Mouse (Mus musculus) thymus, adult 2 months (tissue): ENCODE results near the gene Aspdh. TPM values are rescaled to one million over a fixed set of nuclear protein-coding genes. Genes with fewer than 3 reads are reported as not detected.

ENCODE experiments used
- DNase-seq: peaks from one replicate; pipeline ENCODE4 v3.0.0; 2021
- H3K27ac ChIP-seq: fragments of 200-500 bp; 2 replicates; pipeline ENCODE4 v1.5.1; 2012; ENCODE audit warnings: low read length, control low read depth; ENCODE audit not compliant: control insufficient read depth, insufficient read depth
- H3K27me3 ChIP-seq: fragments of 200-500 bp; 2 replicates; pipeline ENCODE4 v1.6.1; 2012; ENCODE audit warnings: mild to moderate bottlenecking, low read length, moderate library complexity, mixed read lengths; ENCODE audit not compliant: control insufficient read depth, insufficient read depth
- H3K36me3 ChIP-seq: fragments of 200-500 bp; 2 replicates; pipeline ENCODE4 v1.6.1; 2012; ENCODE audit warnings: mild to moderate bottlenecking, low read length, moderate library complexity; ENCODE audit not compliant: control insufficient read depth, insufficient read depth
- H3K4me1 ChIP-seq: fragments of 200-500 bp; replicated peaks from 2 replicates; pipeline ENCODE4 v1.6.1; 2012; ENCODE audit warnings: low read length; ENCODE audit not compliant: control insufficient read depth, insufficient read depth
- H3K4me3 ChIP-seq: fragments of 200-500 bp; 2 replicates; pipeline ENCODE4 v1.5.1; 2012; ENCODE audit warnings: mild to moderate bottlenecking, low read length, control low read depth, moderate library complexity; ENCODE audit not compliant: control insufficient read depth, insufficient read depth
- CTCF ChIP-seq: fragments of 200-500 bp; IDR thresholded peaks from 2 replicates; pipeline ENCODE4 v1.5.1; 2012; ENCODE audit warnings: mild to moderate bottlenecking, control low read depth, low read length, moderate library complexity, borderline replicate concordance; ENCODE audit not compliant: control insufficient read depth, poor library complexity, insufficient read depth; ENCODE audit errors: extremely low read depth
- POLR2A ChIP-seq: fragments of 200-500 bp; IDR thresholded peaks from 2 replicates; pipeline ENCODE4 v1.6.1; 2012; ENCODE audit warnings: mild to moderate bottlenecking, low read length, control low read depth, moderate library complexity; ENCODE audit not compliant: control insufficient read depth, poor library complexity, insufficient read depth; ENCODE audit errors: extremely low read depth
- WGBS: fragments of 180-500 bp; shearing (Covaris S2); methylation state at CpG from one replicate; pipeline ENCODE4 v1.1.7; 2018; 5-methylcytosine and 5-hydroxymethylcytosine counted together
- polyA plus RNA-seq: library from polyadenylated mRNA; depleted of rRNA; stranded (reverse); fragments of >200 nt; gene quantifications from 2 replicates; pipeline ENCODE4 v1.2.3, GENCODE M21; 2012; rRNA removed

Aspdh gene
- polyA plus RNA-seq, 1 experiment = 0.32 TPM

DNA sequence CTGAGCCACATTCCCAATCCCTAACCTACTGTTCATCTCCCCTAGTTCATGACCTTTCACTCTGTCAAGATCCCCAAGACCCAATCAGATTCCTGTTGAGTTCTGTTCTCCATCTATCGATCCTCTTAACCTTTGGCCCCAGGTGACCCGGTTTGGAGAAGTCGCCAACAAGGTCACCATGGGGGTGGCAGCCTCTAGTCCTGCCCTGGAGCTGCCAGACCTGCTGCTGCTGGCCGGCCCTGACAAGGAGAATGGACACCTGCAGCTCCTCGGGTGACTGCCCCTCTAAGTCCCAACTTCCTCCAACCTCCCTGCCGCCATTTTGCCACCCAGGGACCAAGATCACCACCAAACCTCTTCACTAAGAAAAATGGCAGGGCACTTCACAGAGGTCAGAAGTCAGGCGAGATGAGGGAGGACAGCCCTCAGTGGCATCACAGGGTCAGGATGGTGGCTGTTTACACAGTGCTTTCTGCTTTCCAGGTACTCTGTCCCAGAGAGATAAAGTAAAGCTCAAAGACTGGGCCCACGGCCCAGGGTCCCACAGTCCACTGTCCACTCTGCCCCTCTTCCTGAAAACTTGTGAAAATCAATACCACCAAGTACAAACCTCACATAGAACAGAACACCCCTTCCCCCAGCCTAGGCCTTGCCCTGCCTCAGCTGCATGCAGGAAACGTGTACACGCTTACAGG, 32.3 kb downstream of the Aspdh start:
- Histone ChIP-seq H3K4me1 (peaks cover 17% of the 10 kb centered on the region), H3K4me3 (no peak overlapping the region), H3K27ac (no peak overlapping the region), H3K27me3 (no peaks in the 10 kb centered on the region), H3K36me3 (no peaks in the 10 kb centered on the region)
- no peak for DNase-seq
- no peak for TF ChIP-seq POLR2A
- no peak for TF ChIP-seq CTCF
- WGBS = 95% methylated on average over 10 of the region's 10 CpGs

DNA sequence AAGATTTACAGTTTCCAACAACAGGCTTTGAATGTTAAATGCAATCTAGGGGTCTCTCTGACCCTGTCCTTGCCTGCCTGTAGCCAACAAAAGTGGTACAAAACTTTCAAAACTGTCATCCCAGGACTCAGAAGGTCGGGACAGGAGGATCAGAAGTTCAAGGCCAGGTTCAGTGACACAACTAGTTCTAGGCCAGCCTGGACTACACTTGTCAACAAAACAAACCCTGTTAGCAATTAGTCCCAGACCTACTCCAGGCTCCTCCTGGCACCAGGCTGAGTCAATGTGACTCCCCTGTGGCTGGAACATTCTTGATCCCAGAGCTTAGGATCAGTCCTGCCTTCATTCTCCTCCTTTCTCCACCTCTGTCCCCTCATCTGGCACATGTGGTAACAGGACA, 33.7 kb downstream of the Aspdh start:
- H3K36me3 ChIP-seq = no peaks in the 10 kb centered on the region
- TF ChIP-seq POLR2A = no peak
- no peak for TF ChIP-seq CTCF
- 81% methylated on average over 1 of the region's 1 CpGs for WGBS
- H3K27ac ChIP-seq = no peak overlapping the region
- peaks cover 17% of the 10 kb centered on the region for H3K4me1 ChIP-seq
- H3K27me3 ChIP-seq = no peaks in the 10 kb centered on the region
- H3K4me3 ChIP-seq = no peak overlapping the region
- DNase-seq = no peak

DNA sequence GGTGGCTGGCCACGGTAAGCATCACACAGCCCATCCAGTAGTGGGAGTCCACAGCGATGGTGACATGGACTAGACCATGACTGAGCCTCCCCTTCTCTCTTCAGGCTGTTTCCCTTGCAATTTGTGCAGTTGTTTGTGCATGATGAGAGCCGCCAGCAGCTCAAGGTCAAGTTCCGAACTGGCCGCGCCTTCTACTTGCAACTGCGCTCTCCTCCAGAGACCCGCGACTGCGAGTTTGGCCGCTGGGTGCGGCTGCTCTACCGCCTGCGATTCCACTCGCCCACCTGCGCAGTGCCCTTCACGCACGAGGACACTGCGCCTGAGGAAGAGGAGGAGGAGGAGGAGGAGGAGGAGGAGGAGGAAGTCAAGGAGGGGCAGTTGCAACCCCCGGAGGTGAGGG, 34.9 kb downstream of the Aspdh start:
- H3K27me3 ChIP-seq = no peaks in the 10 kb centered on the region
- DNase-seq = no peak
- H3K4me3 ChIP-seq = no peak overlapping the region
- 71% methylated on average over 20 of the region's 20 CpGs for WGBS
- H3K36me3 ChIP-seq = no peaks in the 10 kb centered on the region
- H3K27ac ChIP-seq = no peak overlapping the region
- H3K4me1 ChIP-seq = peaks cover 13% of the 10 kb centered on the region
- no peak for TF ChIP-seq CTCF

DNA sequence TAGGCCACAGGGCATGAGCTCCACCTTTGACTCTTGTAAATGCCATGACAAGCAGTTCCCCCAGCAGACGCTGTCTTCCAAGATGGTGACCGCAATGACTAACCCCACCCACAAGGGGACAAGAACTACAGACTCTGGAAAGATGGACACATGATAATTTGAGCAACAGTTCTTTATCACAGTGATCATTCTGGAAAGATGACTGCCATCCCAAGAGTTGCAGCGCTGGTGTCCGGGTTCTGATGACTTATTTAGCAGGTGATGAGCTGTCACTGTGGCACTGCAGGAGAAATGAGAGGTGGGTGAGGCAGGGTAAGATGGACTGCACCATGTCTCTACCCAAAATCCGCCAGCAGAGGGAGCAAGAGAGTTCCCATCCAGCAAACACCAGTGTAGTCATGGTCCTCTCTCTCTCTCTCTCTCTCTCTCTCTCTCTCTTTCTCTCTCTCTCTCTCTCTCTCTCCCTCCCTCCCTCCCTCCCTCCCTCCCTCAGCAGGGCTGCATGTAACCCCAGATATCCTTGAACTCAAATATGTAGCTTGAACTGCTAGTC, 36.4 kb downstream of the Aspdh start:
- H3K4me3 ChIP-seq = no peak overlapping the region
- no peaks in the 10 kb centered on the region for H3K36me3 ChIP-seq
- no peaks in the 10 kb centered on the region for H3K27me3 ChIP-seq
- TF ChIP-seq CTCF = peak; percentile 59; the same call in 1 of the 2 replicates
- no peak for TF ChIP-seq POLR2A
- peak; percentile 74 for DNase-seq
- no peak overlapping the region for H3K27ac ChIP-seq
- H3K4me1 ChIP-seq = peaks cover 7% of the 10 kb centered on the region
- WGBS = 26% methylated on average over 5 of the region's 5 CpGs

DNA sequence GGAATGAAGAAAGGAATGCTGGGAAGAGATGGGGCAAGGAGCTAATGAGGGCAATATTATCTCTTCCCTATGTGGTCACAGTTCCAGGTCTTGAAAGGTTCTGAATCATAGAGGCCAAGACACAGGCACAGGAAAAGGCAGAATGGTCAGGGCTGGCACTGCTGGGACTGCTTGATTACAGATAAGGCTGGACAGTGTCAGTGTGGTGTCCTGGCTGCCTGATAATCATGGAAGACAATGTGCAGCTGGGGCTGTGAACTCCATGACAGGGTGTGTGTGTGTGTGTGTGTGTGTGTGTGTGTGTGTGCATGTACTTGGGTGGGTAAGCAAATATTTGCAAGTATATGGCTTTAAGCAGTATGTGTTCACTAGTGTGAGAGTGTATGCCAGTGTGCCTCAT, 42.3 kb downstream of the Aspdh start:
- DNase-seq = no peak
- Histone ChIP-seq H3K36me3 (no peaks in the 10 kb centered on the region), H3K4me1 (0 out of 2 replicates have a peak, but pooled peaks cover 4% of the 10 kb centered on the region), H3K27me3 (no peaks in the 10 kb centered on the region), H3K4me3 (no peak overlapping the region), H3K27ac (no peak overlapping the region)
- no peak for TF ChIP-seq POLR2A
- TF ChIP-seq CTCF = no peak

Other genes with a start within 250 kb of the Aspdh start
- 0.18 and 0.44 TPM in 2 replicates for gene Klk1b5, start 249.4 kb upstream of the Aspdh start, polyA plus RNA-seq
- 21.7 and 27.1 TPM in 2 replicates for gene Klk1, start 240.0 kb upstream of the Aspdh start, polyA plus RNA-seq
- not detected in 2 replicates for gene Gm36864, start 229.2 kb upstream of the Aspdh start, polyA plus RNA-seq
- gene 1700028J19Rik, start 218.7 kb upstream of the Aspdh start, polyA plus RNA-seq = 2.4 and 3.6 TPM in 2 replicates
- gene 2410002F23Rik, start 218.7 kb upstream of the Aspdh start, polyA plus RNA-seq = 173 and 177 TPM in 2 replicates
- 0.16 and 0.24 TPM in 2 replicates for gene Acp4, start 208.0 kb upstream of the Aspdh start, polyA plus RNA-seq
- gene Gm15517, start 203.9 kb upstream of the Aspdh start, polyA plus RNA-seq = 1.1 TPM in 1 of 2 replicates, not detected in the other
- 2.3 and 3.1 TPM in 2 replicates for gene Clec11a, start 158.5 kb upstream of the Aspdh start, polyA plus RNA-seq
- gene Shank1, start 155.1 kb upstream of the Aspdh start, polyA plus RNA-seq = 1.1 and 1.9 TPM in 2 replicates
- 2.5 and 2.7 TPM in 2 replicates for gene Syt3, start 81.3 kb upstream of the Aspdh start, polyA plus RNA-seq
- 1.8 and 2.1 TPM in 2 replicates for gene 1700008O03Rik, start 79.6 kb upstream of the Aspdh start, polyA plus RNA-seq
- 0.84 and 1.4 TPM in 2 replicates for gene Lrrc4b, start 36.4 kb upstream of the Aspdh start, polyA plus RNA-seq
- 107 and 142 TPM in 2 replicates for gene Josd2, start 2.6 kb downstream of the Aspdh start, polyA plus RNA-seq
- gene Emc10, start 31.1 kb downstream of the Aspdh start, polyA plus RNA-seq = 378 and 406 TPM in 2 replicates
- 7.8 and 9.4 TPM in 2 replicates for gene Fam71e1, start 31.2 kb downstream of the Aspdh start, polyA plus RNA-seq
- gene Mybpc2, start 59.3 kb downstream of the Aspdh start, polyA plus RNA-seq = 0.53 and 0.55 TPM in 2 replicates
- gene Spib, start 66.7 kb downstream of the Aspdh start, polyA plus RNA-seq = 40.3 and 43.3 TPM in 2 replicates
- 208 and 235 TPM in 2 replicates for gene Pold1, start 83.5 kb downstream of the Aspdh start, polyA plus RNA-seq
- 302 and 308 TPM in 2 replicates for gene Nr1h2, start 88.6 kb downstream of the Aspdh start, polyA plus RNA-seq
- gene Napsa, start 107.0 kb downstream of the Aspdh start, polyA plus RNA-seq = 28.0 and 32.0 TPM in 2 replicates
- gene Kcnc3, start 125.3 kb downstream of the Aspdh start, polyA plus RNA-seq = 0.82 and 1.0 TPM in 2 replicates
- 1.9 and 3.7 TPM in 2 replicates for gene Myh14, start 205.5 kb downstream of the Aspdh start, polyA plus RNA-seq
- not detected in 2 replicates for gene Izumo2, start 243.4 kb downstream of the Aspdh start, polyA plus RNA-seq